Mouse (Mus musculus) liver, adult (tissue): ENCODE measurements around the gene Pid1.

Experiments used
- GATA4 ChIP-seq: IDR thresholded peaks from 2 replicates; pipeline ENCODE4 v1.6.1; 2014; ENCODE audit warnings: mild to moderate bottlenecking, low read length; ENCODE audit not compliant: insufficient replicate concordance

The Pid1 gene

GRCm38 (mm10) chr1:84089664-84090063, 274.3 kb downstream of the Pid1 start:
- TF ChIP-seq GATA4 = no peak

- no peak for TF ChIP-seq GATA4
These were observed 276.0 kb downstream of the Pid1 start for GRCm38 (mm10) chr1:84087957-84088356.

GRCm38 (mm10) chr1:84087325-84087724, 276.7 kb downstream of the Pid1 start:
- TF ChIP-seq GATA4 = no peak

- no peak for TF ChIP-seq GATA4
These were observed 277.5 kb downstream of the Pid1 start for GRCm38 (mm10) chr1:84086486-84086885.

GRCm38 (mm10) chr1:84085361-84085760, 278.6 kb downstream of the Pid1 start:
- no peak for TF ChIP-seq GATA4

- no peak for TF ChIP-seq GATA4
These were observed 284.4 kb downstream of the Pid1 start for GRCm38 (mm10) chr1:84079566-84079965.

- no peak for TF ChIP-seq GATA4
These were observed 287.0 kb downstream of the Pid1 start for GRCm38 (mm10) chr1:84077023-84077422.

- TF ChIP-seq GATA4 = no peak
These were observed 306.9 kb downstream of the Pid1 start for GRCm38 (mm10) chr1:84056884-84057630.

- no peak for TF ChIP-seq GATA4
These were observed 307.7 kb downstream of the Pid1 start for GRCm38 (mm10) chr1:84056306-84056705.

- no peak for TF ChIP-seq GATA4
These were observed 338.2 kb downstream of the Pid1 start for GRCm38 (mm10) chr1:84025746-84026145.

GRCm38 (mm10) chr1:84012871-84013375, 351.1 kb downstream of the Pid1 start:
- TF ChIP-seq GATA4 = no peak

GRCm38 (mm10) chr1:84002630-84003029, 361.4 kb downstream of the Pid1 start:
- TF ChIP-seq GATA4 = no peak
